Mouse (Mus musculus) c-Kit-positive CD71-positive TER-119-positive erythroid progenitor cells, embryonic 14.5 days (primary cell): ENCODE results near the gene BC005537.
A peak's percentile ranks its signal among the peaks of the same experiment; 100 is the strongest.

Experiments
- DNase-seq: peaks from one replicate; pipeline ENCODE4 v3.0.0-alpha.2; 2013; ENCODE audit warnings: low spot score

BC005537 gene

DNA sequence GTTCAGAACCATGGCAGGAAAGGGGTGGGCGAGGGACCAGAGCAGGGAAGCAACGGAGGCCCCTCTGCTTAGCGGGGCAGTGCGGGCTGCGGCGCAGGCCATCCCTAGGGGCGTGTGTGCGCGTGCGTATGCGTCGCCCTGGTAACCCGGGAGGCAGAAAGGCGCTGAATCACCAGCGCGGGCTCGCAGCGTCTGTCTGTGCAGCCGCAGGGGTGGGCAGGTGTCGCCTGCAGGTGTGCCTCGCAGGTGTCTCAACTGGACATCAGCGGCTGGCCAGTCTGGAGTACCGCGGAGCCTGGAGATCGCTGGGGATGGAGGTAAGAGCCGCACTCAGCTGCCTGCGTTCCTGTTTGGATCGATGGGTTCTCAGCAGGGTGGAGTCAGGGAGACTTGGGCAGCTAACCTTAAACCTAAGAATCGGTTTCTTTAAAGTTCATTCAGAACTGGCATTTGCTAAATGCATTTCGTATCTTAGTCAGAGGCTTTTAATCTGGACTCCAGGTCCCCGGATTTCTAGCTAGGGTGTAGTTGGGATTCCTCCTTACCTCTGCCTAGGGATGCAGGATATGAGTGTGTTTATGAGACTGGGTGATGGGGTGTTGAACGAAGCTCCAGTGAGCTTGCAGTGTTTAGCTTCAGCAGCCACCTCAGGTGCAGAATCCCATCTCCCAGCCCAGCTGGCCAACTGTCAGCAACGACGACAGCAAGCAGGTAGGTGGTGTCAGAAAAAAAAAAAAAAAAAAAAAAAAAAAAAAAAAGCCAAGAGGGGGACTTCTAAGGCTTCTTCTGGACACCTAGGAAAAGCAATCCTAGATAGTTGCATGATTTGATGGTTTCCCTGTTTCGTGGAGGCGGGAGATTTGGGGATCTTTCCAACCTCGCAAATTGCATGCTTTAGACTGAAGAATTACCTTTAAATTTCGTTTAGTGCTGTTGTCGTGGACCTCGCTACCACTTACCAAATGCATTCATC lies 43.8 kb downstream of the BC005537 start, which contains the start of gene D130043K22Rik:
Gene D130043K22Rik, plus strand, starts transcription at position 153 of the 973 bp plus-strand sequence.
- DNase-seq = no peak

DNA sequence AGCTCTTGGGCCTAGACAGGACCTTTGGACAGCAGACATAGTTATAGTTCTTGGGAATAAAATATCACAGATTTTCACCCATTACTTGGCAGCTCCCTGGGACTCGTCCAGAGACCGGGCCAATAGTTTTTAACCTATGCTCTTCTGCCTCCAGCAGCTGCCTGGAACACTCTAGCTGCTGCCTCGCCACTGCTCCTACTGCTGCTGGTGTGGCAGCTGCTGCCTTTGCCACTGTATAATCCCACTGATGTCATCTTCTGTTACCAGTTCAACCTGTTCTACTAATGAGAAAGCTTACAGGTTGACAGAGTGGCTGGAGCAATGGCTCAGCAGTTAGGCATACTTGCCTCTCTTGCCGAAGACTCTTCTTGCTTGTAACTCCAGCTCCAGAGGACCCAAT lies 47.9 kb downstream of the BC005537 start:
- no peak for DNase-seq

DNA sequence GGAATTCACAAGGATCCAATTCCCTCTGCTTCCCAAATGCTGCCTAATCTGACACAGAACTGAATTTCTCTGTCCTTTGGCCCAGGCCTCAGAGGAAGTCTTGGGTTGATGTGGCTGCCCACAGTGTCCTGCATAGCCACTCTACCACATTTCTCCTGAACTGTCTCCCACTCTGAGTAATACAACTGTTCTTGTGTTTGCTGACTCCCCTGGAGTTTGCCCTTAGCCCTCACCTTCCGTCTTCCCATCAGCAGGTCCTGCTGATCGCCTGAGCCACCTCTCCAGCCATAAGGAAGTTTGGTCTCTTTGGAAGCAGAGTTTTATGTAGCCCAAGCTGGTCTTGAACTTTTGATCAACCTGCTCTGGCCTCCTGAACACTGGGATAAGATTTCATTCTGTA lies 50.5 kb downstream of the BC005537 start:
- no peak for DNase-seq

DNA sequence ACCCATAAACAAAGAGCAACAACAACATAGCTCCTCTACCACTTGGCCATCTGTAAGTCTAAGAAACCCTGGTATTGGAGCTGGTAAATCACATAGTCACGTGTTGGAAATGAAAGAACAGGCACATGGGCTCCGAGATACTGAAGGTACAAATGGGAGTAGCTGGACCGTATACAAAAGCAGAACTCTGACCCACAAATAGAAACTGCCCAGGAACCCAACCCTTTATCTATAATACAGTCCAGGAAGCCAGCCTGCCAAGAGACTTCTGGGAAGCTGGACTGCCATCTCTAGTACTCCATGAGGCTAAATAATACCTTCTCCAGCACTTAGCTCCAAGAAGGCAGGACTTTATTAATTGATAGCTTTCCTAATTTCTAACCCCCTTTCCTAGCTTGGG lies 51.1 kb downstream of the BC005537 start:
- no peak for DNase-seq

DNA sequence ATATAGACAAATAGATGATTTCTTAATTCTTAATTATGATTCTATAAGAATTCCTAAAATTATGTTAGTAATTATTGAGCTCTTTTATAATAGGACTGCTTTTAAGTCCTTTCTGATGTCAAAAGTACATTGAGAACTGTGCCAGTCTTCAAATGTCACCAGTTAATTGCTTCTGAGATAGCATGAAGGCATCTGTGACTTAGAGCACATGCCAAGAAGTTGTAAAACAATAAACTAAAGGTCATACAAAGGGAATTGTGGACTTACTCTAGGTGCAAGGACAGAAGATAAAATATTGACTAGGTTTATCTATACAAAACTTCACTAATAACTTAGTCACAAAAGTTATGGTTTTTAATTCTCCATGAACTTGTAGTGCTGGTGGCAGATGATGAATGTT lies 57.7 kb downstream of the BC005537 start:
- no peak for DNase-seq

DNA sequence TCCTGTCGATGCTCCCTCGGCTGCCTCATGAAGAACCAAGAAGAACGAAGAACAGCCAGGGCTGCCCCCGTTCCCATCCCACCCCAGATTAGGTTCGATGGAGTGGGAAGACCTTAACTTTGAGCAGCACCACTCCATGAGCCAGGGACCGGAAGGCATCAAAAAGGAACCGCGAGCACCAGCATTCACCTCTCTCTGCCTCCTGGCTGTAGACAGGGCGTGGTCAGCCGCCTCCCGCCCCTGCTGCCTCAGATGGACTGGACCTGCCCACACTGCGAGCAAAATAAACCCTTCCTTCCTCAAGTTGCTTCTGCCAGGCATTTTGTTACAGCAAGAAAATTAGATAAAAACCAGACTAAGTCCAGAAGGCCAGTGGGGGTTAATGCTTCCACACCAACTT lies 59.6 kb downstream of the BC005537 start:
- no peak for DNase-seq

DNA sequence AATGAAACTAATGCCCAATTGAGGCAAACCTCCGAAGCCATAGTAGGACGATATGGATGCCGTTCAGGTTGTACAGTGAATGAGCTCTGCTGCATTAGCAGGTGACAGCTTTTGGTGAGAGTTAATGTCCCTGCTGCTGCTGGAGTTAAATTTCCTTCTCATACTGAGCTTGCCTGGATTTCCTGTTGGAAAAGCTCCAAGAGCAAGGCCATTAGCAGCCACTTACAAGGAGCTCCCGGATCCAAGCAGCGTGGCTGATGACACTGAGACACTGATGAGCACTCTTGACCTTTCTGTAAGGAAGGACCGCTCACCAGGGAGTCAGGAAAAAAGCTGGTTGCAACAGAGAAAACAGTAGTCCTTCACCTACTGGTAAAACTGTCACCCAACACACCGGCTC lies 60.6 kb downstream of the BC005537 start:
- no peak for DNase-seq

DNA sequence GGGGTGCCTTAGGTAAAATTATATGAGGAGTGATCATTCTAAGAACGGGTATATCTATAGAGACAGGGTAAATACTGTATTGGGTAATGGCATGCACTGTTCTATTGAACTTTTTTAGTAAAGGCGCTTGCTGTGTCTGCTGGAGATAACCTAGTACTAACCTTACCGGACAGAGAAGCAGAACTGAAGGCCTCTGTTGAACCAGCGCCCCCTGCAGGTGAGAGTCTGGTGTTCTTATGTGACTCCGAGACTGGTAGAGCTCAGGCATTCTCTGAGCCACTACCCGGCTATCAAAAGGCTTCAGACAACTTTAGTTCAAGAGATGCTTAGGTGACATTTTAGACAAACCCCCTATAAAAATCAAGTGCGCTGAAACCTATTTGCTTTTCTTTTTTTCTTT lies 61.1 kb downstream of the BC005537 start:
- DNase-seq = peak; percentile 60
